Mouse (Mus musculus) small intestine, adult 2 months (tissue): ENCODE measurements at regions not wholly inside any gene's neighbourhood (a gene's known extent, or its start where the extent isn't known, plus 50 kb on each side); places are given as distances from the start of the nearest gene placed in this dataset.

Experiments
- H3K27ac ChIP-seq: fragments of 200-500 bp; 2 replicates; pipeline ENCODE4 v1.5.1; 2012; ENCODE audit warnings: low read depth, low read length, control low read depth, inconsistent platforms; ENCODE audit not compliant: insufficient read depth
- H3K27me3 ChIP-seq: fragments of 200-500 bp; 2 replicates; pipeline ENCODE4 v1.6.1; 2012; ENCODE audit warnings: mild to moderate bottlenecking, moderate library complexity, low read length, inconsistent platforms; ENCODE audit not compliant: control insufficient read depth, insufficient read depth
- H3K36me3 ChIP-seq: fragments of 200-500 bp; 2 replicates; pipeline ENCODE4 v1.6.1; 2012; ENCODE audit warnings: mild to moderate bottlenecking, low read length, control low read depth, inconsistent platforms; ENCODE audit not compliant: control insufficient read depth, insufficient read depth
- H3K4me1 ChIP-seq: fragments of 200-500 bp; 2 replicates; pipeline ENCODE4 v1.6.1; 2012; ENCODE audit warnings: low read length, inconsistent platforms, mixed read lengths; ENCODE audit not compliant: control insufficient read depth, insufficient read depth, insufficient read length
- H3K4me3 ChIP-seq: fragments of 200-500 bp; 2 replicates; pipeline ENCODE4 v1.5.1; 2012; ENCODE audit warnings: low read depth, mild to moderate bottlenecking, control low read depth, inconsistent platforms, low read length, moderate library complexity
- CTCF ChIP-seq: fragments of 200-500 bp; IDR thresholded peaks from 2 replicates; pipeline ENCODE4 v1.5.1; 2012; ENCODE audit warnings: low read depth, mild to moderate bottlenecking, control low read depth, inconsistent platforms, low read length, moderate library complexity, mixed read lengths; ENCODE audit not compliant: insufficient replicate concordance, insufficient read length; ENCODE audit errors: extremely low read depth
- POLR2A ChIP-seq: fragments of 200-500 bp; IDR thresholded peaks from 2 replicates; pipeline ENCODE4 v1.6.1; 2012; ENCODE audit warnings: low read depth, mild to moderate bottlenecking, control low read depth, inconsistent platforms, low read length, moderate library complexity
- WGBS: fragments of 180-500 bp; shearing (Covaris S2); methylation state at CpG from one replicate; pipeline ENCODE4 v1.1.7; 2018; 5-methylcytosine and 5-hydroxymethylcytosine counted together

- no peaks in the 10 kb centered on the region for H3K27me3 ChIP-seq
- H3K27ac ChIP-seq, result no peak overlapping the region
- 62% methylated on average over 1 of the region's 1 CpGs for WGBS
- no peaks in the 10 kb centered on the region for H3K4me1 ChIP-seq
- H3K4me3 ChIP-seq, result no peak overlapping the region
- TF ChIP-seq POLR2A (no peak), CTCF (no peak)
- H3K36me3 ChIP-seq, result no peaks in the 10 kb centered on the region
Observed at GRCm38 (mm10) chr15:56553851-56554250, 923.6 kb downstream of the Slc22a22 start.

- no peak overlapping the region for H3K4me3 ChIP-seq
- TF ChIP-seq CTCF (no peak), POLR2A (no peak)
- no peaks in the 10 kb centered on the region for H3K4me1 ChIP-seq
- no peaks in the 10 kb centered on the region for H3K27me3 ChIP-seq
- H3K36me3 ChIP-seq, result no peaks in the 10 kb centered on the region
- no peak overlapping the region for H3K27ac ChIP-seq
- 24% methylated on average over 2 of the region's 2 CpGs for WGBS
Observed at GRCm38 (mm10) chr15:56531529-56531928, 945.9 kb downstream of the Slc22a22 start.

- Histone ChIP-seq H3K27ac (no peak overlapping the region), H3K4me3 (no peak overlapping the region), H3K27me3 (no peaks in the 10 kb centered on the region), H3K4me1 (no peaks in the 10 kb centered on the region), H3K36me3 (no peaks in the 10 kb centered on the region)
- TF ChIP-seq CTCF (no peak), POLR2A (no peak)
- 85% methylated on average over 1 of the region's 1 CpGs for WGBS
Observed at GRCm38 (mm10) chr15:56518379-56518778, 959.0 kb downstream of the Slc22a22 start.

GRCm38 (mm10) chr15:56516095-56516494 is 961.3 kb downstream of the Slc22a22 start:
- no peak overlapping the region for H3K27ac ChIP-seq
- no peak for TF ChIP-seq POLR2A
- no peak for TF ChIP-seq CTCF
- no peaks in the 10 kb centered on the region for H3K27me3 ChIP-seq
- WGBS, result 81% methylated on average over 2 of the region's 2 CpGs
- no peaks in the 10 kb centered on the region for H3K4me1 ChIP-seq
- H3K4me3 ChIP-seq, result no peak overlapping the region
- no peaks in the 10 kb centered on the region for H3K36me3 ChIP-seq

- H3K27ac ChIP-seq, result no peak overlapping the region
- no peaks in the 10 kb centered on the region for H3K36me3 ChIP-seq
- H3K4me3 ChIP-seq, result no peak overlapping the region
- no peaks in the 10 kb centered on the region for H3K27me3 ChIP-seq
- no peak for TF ChIP-seq POLR2A
- no peak for TF ChIP-seq CTCF
- H3K4me1 ChIP-seq, result no peaks in the 10 kb centered on the region
- WGBS, result 70% methylated on average over 3 of the region's 3 CpGs
Observed at GRCm38 (mm10) chr15:56498774-56499173, 978.7 kb downstream of the Slc22a22 start.

- no peaks in the 10 kb centered on the region for H3K36me3 ChIP-seq
- no peaks in the 10 kb centered on the region for H3K4me1 ChIP-seq
- no peak overlapping the region for H3K27ac ChIP-seq
- TF ChIP-seq POLR2A (no peak), CTCF (no peak)
- H3K4me3 ChIP-seq, result no peak overlapping the region
- 76% methylated on average over 4 of the region's 4 CpGs for WGBS
- no peaks in the 10 kb centered on the region for H3K27me3 ChIP-seq
Observed at GRCm38 (mm10) chr15:56497757-56498156, 979.7 kb downstream of the Slc22a22 start.

- TF ChIP-seq POLR2A (no peak), CTCF (no peak)
- Histone ChIP-seq H3K4me1 (no peaks in the 10 kb centered on the region), H3K27ac (no peak overlapping the region), H3K27me3 (no peaks in the 10 kb centered on the region), H3K4me3 (no peak overlapping the region), H3K36me3 (no peaks in the 10 kb centered on the region)
- 64% methylated on average over 2 of the region's 2 CpGs for WGBS
Observed at GRCm38 (mm10) chr15:56496355-56496754, 981.1 kb downstream of the Slc22a22 start.

- 69% methylated on average over 3 of the region's 3 CpGs for WGBS
- TF ChIP-seq CTCF, result no peak
- TF ChIP-seq POLR2A, result no peak
Observed at GRCm38 (mm10) chr15:56485931-56486330, 991.5 kb downstream of the Slc22a22 start.

More at GRCm38 (mm10) chr15:56485931-56486330, 991.5 kb downstream of the Slc22a22 start:
- Histone ChIP-seq H3K27me3 (no peaks in the 10 kb centered on the region), H3K4me1 (no peaks in the 10 kb centered on the region), H3K27ac (no peak overlapping the region), H3K36me3 (no peaks in the 10 kb centered on the region), H3K4me3 (no peak overlapping the region)
